Mouse (Mus musculus) forebrain, postnatal 0 days (tissue): Measurements from ENCODE around the gene Myh14. TPM values are rescaled to one million over a fixed set of nuclear protein-coding genes. Genes with fewer than 3 reads are reported as not detected.

Experiments
- ATAC-seq: fragments of 200-750 bp; cut with Nextera tagmentation; 2 replicates; pipeline ENCODE4 v1.8.0; 2017; ENCODE audit warnings: mild to moderate bottlenecking, moderate library complexity
- DNase-seq: peaks from one replicate; pipeline ENCODE4 v3.0.0-alpha.2; 2015
- H3K27ac ChIP-seq: fragments of 300-500 bp; sonication (generic); 2 replicates; pipeline ENCODE4 v1.5.1; 2014; ENCODE audit warnings: low read depth, mild to moderate bottlenecking, antibody characterized with exemption, low read length, moderate library complexity, mixed read lengths
- H3K27me3 ChIP-seq: fragments of 300-500 bp; sonication (generic); 2 replicates; pipeline ENCODE4 v1.6.1; 2014; ENCODE audit warnings: mild to moderate bottlenecking, low read length, mixed read lengths; ENCODE audit not compliant: insufficient read depth
- H3K36me3 ChIP-seq: fragments of 300-500 bp; sonication (generic); 2 replicates; pipeline ENCODE4 v1.6.1; 2014; ENCODE audit warnings: mild to moderate bottlenecking, moderate library complexity; ENCODE audit not compliant: insufficient read depth
- H3K4me1 ChIP-seq: fragments of 300-500 bp; sonication (generic); 2 replicates; pipeline ENCODE4 v1.6.1; 2014; ENCODE audit warnings: antibody characterized with exemption; ENCODE audit not compliant: insufficient read depth
- H3K4me2 ChIP-seq: fragments of 300-500 bp; sonication (generic); 2 replicates; pipeline ENCODE4 v1.6.1; 2014; ENCODE audit warnings: low read depth, mild to moderate bottlenecking, moderate library complexity
- H3K4me3 ChIP-seq: fragments of 300-500 bp; sonication (generic); 2 replicates; pipeline ENCODE4 v1.5.1; 2014; ENCODE audit warnings: low read depth, low read length, mixed read lengths
- H3K9ac ChIP-seq: fragments of 300-500 bp; sonication (generic); 2 replicates; pipeline ENCODE4 v1.6.1; 2014; ENCODE audit warnings: mild to moderate bottlenecking
- H3K9me3 ChIP-seq: fragments of 300-500 bp; sonication (generic); 2 replicates; pipeline ENCODE4 v1.6.1; 2016; ENCODE audit warnings: low read length
- CTCF ChIP-seq: sonication (generic); IDR thresholded peaks from 2 replicates; pipeline ENCODE4 v1.5.1; 2016; ENCODE audit warnings: antibody characterized with exemption, control low read depth, low read depth
- WGBS: fragments of 180-500 bp; shearing (Covaris S2); extraction: QIAGEN DNeasy Blood & Tissue Kit; methylation state at CpG from one replicate; pipeline ENCODE4 v1.1.7; 2014; 5-methylcytosine and 5-hydroxymethylcytosine counted together
- polyA plus RNA-seq: library from polyadenylated mRNA; unstranded; fragments of >200 nt; fragmentation: Nextera tagmentation; extraction: Ambion mirVana; gene quantifications from 2 replicates; pipeline ENCODE4 v1.2.1, GENCODE M21; 2015
- total RNA-seq: library from RNA; depleted of rRNA; stranded (reverse); fragments of >200 nt; gene quantifications from 2 replicates; pipeline ENCODE4 v1.2.3, GENCODE M21; 2014

Myh14 gene
- total and polyA plus RNA-seq, 2 experiments from 2014 or later = 4.2 to 11.9 TPM

DNA sequence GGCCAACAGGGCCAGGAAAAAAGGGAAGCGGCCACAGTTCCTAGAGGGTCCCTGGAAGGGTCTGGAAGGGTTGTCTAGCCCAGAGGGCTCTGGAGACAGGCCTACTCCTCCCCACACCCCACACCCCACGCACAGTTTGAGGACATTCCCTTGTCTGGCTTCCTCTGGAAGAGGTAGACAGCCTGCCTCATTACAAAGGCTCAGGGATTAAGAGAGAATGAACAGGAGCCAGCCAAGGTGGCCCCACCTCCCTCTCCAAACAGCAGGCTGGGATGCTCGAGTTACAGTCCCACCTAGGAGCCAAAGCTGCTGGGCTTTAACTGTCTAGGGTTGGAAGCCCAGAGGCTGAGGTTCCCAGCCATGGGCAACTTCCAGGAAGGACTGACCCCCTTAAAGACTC is 8.1 kb downstream of the Myh14 start:
- DNase-seq = no peak
- Histone ChIP-seq H3K27ac (no peak overlapping the region), H3K4me3 (no peak overlapping the region), H3K9ac (no peak overlapping the region), H3K36me3 (no peaks in the 10 kb centered on the region), H3K4me1 (no peaks in the 10 kb centered on the region), H3K9me3 (no peaks in the 10 kb centered on the region), H3K4me2 (no peak overlapping the region), H3K27me3 (no peaks in the 10 kb centered on the region)
- WGBS = 3% methylated on average over 3 of the region's 3 CpGs
- ATAC-seq = no peak
- TF ChIP-seq CTCF = no peak

GRCm38 (mm10) chr7:44662168-44662567 is 8.5 kb downstream of the Myh14 start:
- DNase-seq (no peak), ATAC-seq (no peak)
- Histone ChIP-seq H3K27ac (no peak overlapping the region), H3K9me3 (no peaks in the 10 kb centered on the region), H3K27me3 (no peaks in the 10 kb centered on the region), H3K9ac (no peak overlapping the region), H3K4me1 (no peaks in the 10 kb centered on the region), H3K4me3 (no peak overlapping the region), H3K4me2 (no peak overlapping the region), H3K36me3 (no peaks in the 10 kb centered on the region)
- 6% methylated on average over 8 of the region's 8 CpGs for WGBS
- no peak for TF ChIP-seq CTCF

DNA sequence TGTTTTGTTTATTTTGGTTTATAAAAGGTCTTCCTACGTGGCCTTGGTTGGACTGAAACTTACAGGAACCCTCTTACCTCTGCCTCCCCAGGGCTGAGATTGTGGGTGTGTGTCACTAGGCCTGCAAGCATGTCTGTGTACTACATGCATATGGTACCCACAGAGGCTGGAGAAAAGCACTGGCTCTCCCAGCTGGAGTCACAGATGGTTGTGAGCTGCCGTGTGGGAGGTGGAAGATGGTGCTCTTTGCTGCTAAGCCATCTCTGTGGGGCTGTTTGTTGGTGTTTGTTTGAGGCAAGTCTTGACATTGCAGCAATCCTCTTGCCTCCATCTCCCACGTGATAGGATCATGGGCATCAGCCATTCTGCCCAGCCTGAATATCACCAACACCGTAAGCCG is 9.4 kb downstream of the Myh14 start:
- no peak overlapping the region for H3K4me2 ChIP-seq
- H3K27ac ChIP-seq = no peak overlapping the region
- no peaks in the 10 kb centered on the region for H3K9me3 ChIP-seq
- H3K36me3 ChIP-seq = no peaks in the 10 kb centered on the region
- no peak overlapping the region for H3K9ac ChIP-seq
- 65% methylated on average over 5 of the region's 5 CpGs for WGBS
- H3K27me3 ChIP-seq = no peaks in the 10 kb centered on the region
- TF ChIP-seq CTCF = no peak
- H3K4me3 ChIP-seq = no peak overlapping the region
- H3K4me1 ChIP-seq = no peaks in the 10 kb centered on the region
- no peak for DNase-seq
- peak; percentile 48; the same call in 1 of the 2 replicates for ATAC-seq

- ATAC-seq = no peak
- no peaks in the 10 kb centered on the region for H3K36me3 ChIP-seq
- H3K9me3 ChIP-seq = no peaks in the 10 kb centered on the region
- H3K27me3 ChIP-seq = no peaks in the 10 kb centered on the region
- no peak overlapping the region for H3K4me2 ChIP-seq
- no peak overlapping the region for H3K27ac ChIP-seq
- no peaks in the 10 kb centered on the region for H3K4me1 ChIP-seq
- no peak overlapping the region for H3K4me3 ChIP-seq
- H3K9ac ChIP-seq = no peak overlapping the region
- WGBS = 14% methylated on average over 8 of the region's 8 CpGs
- no peak for DNase-seq
- peak; percentile 68 for TF ChIP-seq CTCF
Observed at GRCm38 (mm10) chr7:44655504-44655903, 15.1 kb downstream of the Myh14 start.

GRCm38 (mm10) chr7:44653773-44654172 is 16.9 kb downstream of the Myh14 start:
- Histone ChIP-seq H3K27me3 (no peaks in the 10 kb centered on the region), H3K36me3 (no peaks in the 10 kb centered on the region), H3K4me2 (no peak overlapping the region), H3K4me3 (no peak overlapping the region), H3K9me3 (no peaks in the 10 kb centered on the region), H3K4me1 (no peaks in the 10 kb centered on the region), H3K27ac (no peak overlapping the region), H3K9ac (no peak overlapping the region)
- 55% methylated on average over 8 of the region's 8 CpGs for WGBS
- TF ChIP-seq CTCF = peak; percentile 33
- ATAC-seq (no peak), DNase-seq (no peak)

- DNase-seq (no peak), ATAC-seq (no peak)
- Histone ChIP-seq H3K4me3 (no peak overlapping the region), H3K9me3 (no peaks in the 10 kb centered on the region), H3K4me1 (no peaks in the 10 kb centered on the region), H3K9ac (no peak overlapping the region), H3K36me3 (no peaks in the 10 kb centered on the region), H3K27ac (no peak overlapping the region), H3K4me2 (no peak overlapping the region), H3K27me3 (no peaks in the 10 kb centered on the region)
- no peak for TF ChIP-seq CTCF
- 77% methylated on average over 7 of the region's 7 CpGs for WGBS
Observed at GRCm38 (mm10) chr7:44651416-44651815, 19.2 kb downstream of the Myh14 start.

GRCm38 (mm10) chr7:44649990-44650389 is 20.7 kb downstream of the Myh14 start:
- H3K4me1 ChIP-seq = no peaks in the 10 kb centered on the region
- no peaks in the 10 kb centered on the region for H3K27me3 ChIP-seq
- no peaks in the 10 kb centered on the region for H3K36me3 ChIP-seq
- H3K9me3 ChIP-seq = no peaks in the 10 kb centered on the region
- WGBS = 15% methylated on average over 4 of the region's 4 CpGs
- ATAC-seq (peak; percentile 72), DNase-seq (peak; percentile 82)
- H3K4me3 ChIP-seq = no peak overlapping the region
- TF ChIP-seq CTCF = peak; percentile 90
- no peak overlapping the region for H3K9ac ChIP-seq
- no peak overlapping the region for H3K27ac ChIP-seq
- H3K4me2 ChIP-seq = no peak overlapping the region
